Mouse (Mus musculus): ENCODE results near the gene Stxbp1.

Stxbp1 gene

GRCm38 (mm10) chr2:32838147-32838884 lies 8.7 kb downstream of the Stxbp1 start:
- no peak for DNase-seq (ENCODE audit: low spot score in 2 of 2)

GRCm38 (mm10) chr2:32835588-32835987 lies 11.5 kb downstream of the Stxbp1 start:
- DNase-seq (ENCODE audit: low spot score in 2 of 2) = no peak

GRCm38 (mm10) chr2:32834496-32834895 lies 12.5 kb downstream of the Stxbp1 start:
- DNase-seq (ENCODE audit: low spot score in 2 of 2) = peak in 1 of 2 experiments; percentile 37

- no peak for DNase-seq (ENCODE audit: low spot score in 2 of 2)
Measured at GRCm38 (mm10) chr2:32828979-32829676, 17.9 kb downstream of the Stxbp1 start.

GRCm38 (mm10) chr2:32825796-32826195 lies 21.2 kb downstream of the Stxbp1 start:
- DNase-seq (ENCODE audit: low spot score in 2 of 2) = no peak

GRCm38 (mm10) chr2:32824778-32825177 lies 22.3 kb downstream of the Stxbp1 start:
- DNase-seq (ENCODE audit: low spot score in 2 of 2) = no peak

GRCm38 (mm10) chr2:32824181-32824580 lies 22.9 kb downstream of the Stxbp1 start:
- no peak for DNase-seq (ENCODE audit: low spot score in 2 of 2)

- peak in 1 of 2 experiments; percentile 41 for DNase-seq (ENCODE audit: low spot score in 2 of 2)
Measured at GRCm38 (mm10) chr2:32823579-32824154, 23.4 kb downstream of the Stxbp1 start.

- peak in 1 of 2 experiments; percentile 26 for DNase-seq (ENCODE audit: low spot score in 2 of 2)
Measured at GRCm38 (mm10) chr2:32823153-32823552, 23.9 kb downstream of the Stxbp1 start.

- DNase-seq (ENCODE audit: low spot score in 2 of 2) = no peak
Measured at GRCm38 (mm10) chr2:32822643-32823042, 24.4 kb downstream of the Stxbp1 start.

GRCm38 (mm10) chr2:32821041-32821802 lies 25.8 kb downstream of the Stxbp1 start:
- peak; percentile 30 to 68 for DNase-seq (ENCODE audit: low spot score in 2 of 2)

GRCm38 (mm10) chr2:32818208-32818607 lies 28.8 kb downstream of the Stxbp1 start:
- no peak for DNase-seq (ENCODE audit: low spot score in 2 of 2)

- DNase-seq (ENCODE audit: low spot score in 2 of 2) = no peak
Measured at GRCm38 (mm10) chr2:32817589-32817988, 29.5 kb downstream of the Stxbp1 start.

- DNase-seq (ENCODE audit: low spot score in 2 of 2) = no peak
Measured at GRCm38 (mm10) chr2:32816946-32817581, 30.0 kb downstream of the Stxbp1 start.

GRCm38 (mm10) chr2:32816497-32816896 lies 30.5 kb downstream of the Stxbp1 start:
- no peak for DNase-seq (ENCODE audit: low spot score in 2 of 2)

GRCm38 (mm10) chr2:32811959-32812358 lies 35.1 kb downstream of the Stxbp1 start:
- no peak for DNase-seq (ENCODE audit: low spot score in 2 of 2)

- no peak for DNase-seq (ENCODE audit: low spot score in 2 of 2)
Measured at GRCm38 (mm10) chr2:32808816-32809566, 38.1 kb downstream of the Stxbp1 start.

GRCm38 (mm10) chr2:32798251-32798962 lies 48.6 kb downstream of the Stxbp1 start:
- no peak for DNase-seq (ENCODE audit: low spot score in 2 of 2)

- no peak for DNase-seq (ENCODE audit: low spot score in 2 of 2)
Measured at GRCm38 (mm10) chr2:32795748-32796418, 51.2 kb downstream of the Stxbp1 start.

GRCm38 (mm10) chr2:32791297-32791696 lies 55.7 kb downstream of the Stxbp1 start:
- no peak for DNase-seq (ENCODE audit: low spot score in 2 of 2)
